Comparison of ENCODE assay signal across 16 mouse cellular contexts in the genomic region with DNA sequence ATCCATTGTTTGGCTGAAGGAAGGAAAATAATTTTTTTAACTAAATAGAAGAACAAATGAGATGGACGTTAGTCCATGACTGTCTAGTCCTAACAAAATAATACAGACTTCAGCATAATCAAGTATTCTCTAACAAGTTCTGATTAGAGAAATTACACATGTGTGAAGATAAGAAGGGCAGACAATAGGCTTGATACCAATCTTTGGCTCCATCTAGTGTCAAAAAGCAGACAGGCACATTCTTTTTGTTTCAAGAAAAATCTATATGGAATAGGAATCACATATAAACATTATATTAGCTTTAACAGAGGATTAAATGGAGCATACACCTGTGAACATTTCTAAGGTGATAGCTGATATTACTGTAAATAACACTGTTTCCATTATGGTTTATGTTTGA.
A peak's percentile ranks its signal among the peaks of the same experiment; 100 is the strongest.
DNase-seq lines count a peak whose midpoint lies in the region; ATAC-seq lines count a peak whose summit lies in the region.
"Had no signal": no experiment of that assay in that cellular context is flagged by ENCODE, and none has a peak within 500 bp of the region (broad histone marks: within the 10 kb centered on the region; RNA-seq: fewer than 3 reads in every experiment).

No protein-coding gene starts in this region.

- H3K4me3 ChIP-seq in hindbrain, embryonic 11.5 days (ENCODE audit: low read depth, low read length), result no peak overlapping the region
- no peak overlapping the region for H3K4me3 ChIP-seq in hindbrain, embryonic 16.5 days (ENCODE audit: low read length)
- H3K4me3 ChIP-seq: forebrain, embryonic 15.5 days; lung, embryonic 15.5 days had no signal

- no peak for ATAC-seq in hindbrain, embryonic 11.5 days (ENCODE audit: low FRiP score)
- ATAC-seq in hindbrain, embryonic 16.5 days, result no peak
- ATAC-seq: forebrain, embryonic 15.5 days had no signal

- H3K4me1 ChIP-seq in hindbrain, embryonic 11.5 days (replicated peaks; ENCODE audit: control insufficient read depth, insufficient read depth, low read length), result no peaks in the 10 kb centered on the region
- no peaks in the 10 kb centered on the region for H3K4me1 ChIP-seq in hindbrain, embryonic 16.5 days (ENCODE audit: control insufficient read depth, insufficient read depth, low read depth, low read length)
- H3K4me1 ChIP-seq: forebrain, embryonic 15.5 days; lung, embryonic 15.5 days had no signal

- H3K27ac ChIP-seq in hindbrain, embryonic 11.5 days (ENCODE audit: low read depth, low read length), result no peak overlapping the region
- no peak overlapping the region for H3K27ac ChIP-seq in hindbrain, embryonic 16.5 days (ENCODE audit: low read depth, low read length)
- H3K27ac ChIP-seq: forebrain, embryonic 15.5 days; lung, embryonic 15.5 days had no signal

- no peaks in the 10 kb centered on the region for H3K9me3 ChIP-seq in hindbrain, embryonic 11.5 days (ENCODE audit: control insufficient read depth, low read length)
- no peaks in the 10 kb centered on the region for H3K9me3 ChIP-seq in hindbrain, embryonic 16.5 days (ENCODE audit: control insufficient read depth, low read length)
- H3K9me3 ChIP-seq: forebrain, embryonic 15.5 days; G1E; lung, embryonic 15.5 days had no signal

- peak; percentile 22 for DNase-seq in hindbrain, embryonic 11.5 days (ENCODE audit: low spot score)
- DNase-seq in lung, postnatal 36 days, result peak; percentile 2
- no peak for DNase-seq in lung, postnatal 14 days
- peak; percentile 50 for DNase-seq in embryo, embryonic 10.5 days (ENCODE audit: low spot score)
- peak; percentile 22 for DNase-seq in telencephalon, adult 2 months (ENCODE audit: low read depth, low spot score)
- no peak for DNase-seq in thymus, postnatal 10 days (ENCODE audit: low spot score in 2 of 2)
- DNase-seq: adrenal gland, postnatal 25 days; cerebellum, postnatal 25 days; kidney, adult 18-20 months; right cerebral cortex, postnatal 25 days; thymus, adult 18-20 months had no signal

- H3K9ac ChIP-seq in hindbrain, embryonic 11.5 days (ENCODE audit: low read depth, low read length), result no peak overlapping the region
- no peak overlapping the region for H3K9ac ChIP-seq in hindbrain, embryonic 16.5 days (ENCODE audit: low read depth, low read length)
- H3K9ac ChIP-seq: forebrain, embryonic 15.5 days; lung, embryonic 15.5 days had no signal

- H3K27me3 ChIP-seq in hindbrain, embryonic 11.5 days (ENCODE audit: control insufficient read depth, insufficient read depth, low read length), result no peaks in the 10 kb centered on the region
- no peaks in the 10 kb centered on the region for H3K27me3 ChIP-seq in hindbrain, embryonic 16.5 days (replicated peaks; ENCODE audit: control insufficient read depth, insufficient read depth, low read length)
- H3K27me3 ChIP-seq: forebrain, embryonic 15.5 days; lung, embryonic 15.5 days had no signal

- H3K36me3 ChIP-seq in hindbrain, embryonic 11.5 days (ENCODE audit: control insufficient read depth, insufficient read depth, low read length), result no peaks in the 10 kb centered on the region
- H3K36me3 ChIP-seq in hindbrain, embryonic 16.5 days (ENCODE audit: control insufficient read depth, insufficient read depth, low read length), result no peaks in the 10 kb centered on the region
- H3K36me3 ChIP-seq: forebrain, embryonic 15.5 days; G1E; lung, embryonic 15.5 days had no signal

- WGBS in hindbrain, embryonic 11.5 days, result 36% methylated on average over 1 of the region's 1 CpGs
- 38% methylated on average over 1 of the region's 1 CpGs for WGBS in hindbrain, embryonic 16.5 days

- H3K4me2 ChIP-seq in hindbrain, embryonic 11.5 days (replicated peaks; ENCODE audit: low read depth, low read length), result no peak overlapping the region
- H3K4me2 ChIP-seq in hindbrain, embryonic 16.5 days (ENCODE audit: low read length), result no peak overlapping the region
- H3K4me2 ChIP-seq: forebrain, embryonic 15.5 days; heart, embryonic 11.5 days; lung, embryonic 15.5 days had no signal

Comparison
In these comparisons a context has a peak if more than half of its experiments do, and no peak if none do; other contexts are left out.
1. DNase-seq: peak in hindbrain, embryonic 11.5 days (single experiment), lung, postnatal 36 days (single experiment), embryo, embryonic 10.5 days (single experiment) and telencephalon, adult 2 months (single experiment); none in lung, postnatal 14 days (single experiment) and thymus, postnatal 10 days (0 of 2).